Mouse (Mus musculus): ENCODE data around the gene Cnot6l. TPM values are rescaled to one million over a fixed set of nuclear protein-coding genes. Genes with fewer than 3 reads are reported as not detected.

Cnot6l gene
- polyA plus RNA-seq, 1 experiment from 2014 or later, result 15.5 TPM

DNA sequence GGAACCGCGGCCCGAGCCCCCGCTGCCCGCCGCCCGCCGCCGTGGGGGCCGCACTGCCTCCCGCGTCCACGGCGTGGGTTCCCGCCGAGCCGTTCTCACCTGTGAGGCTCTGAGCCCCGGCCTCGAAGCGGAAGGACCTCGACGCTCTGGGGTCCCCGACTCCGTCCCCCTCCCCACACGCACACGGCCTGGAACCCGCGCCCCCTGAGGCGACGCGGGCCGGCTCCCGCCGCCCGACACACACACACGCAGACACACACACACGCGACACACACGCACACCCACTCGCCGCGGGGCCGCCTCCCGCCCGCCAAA, 2.8 kb downstream of the Cnot6l start:
- WGBS, result under 1% methylated on average over 40 of the region's 45 CpGs
- peak overlapping the region; percentile 99 for H3K4me3 ChIP-seq
- peak overlapping the region; percentile 66 for H3K4me2 ChIP-seq
- H3K9ac ChIP-seq, result peak overlapping the region; percentile 98
- H3K9me3 ChIP-seq (replicated peaks), result no peaks in the 10 kb centered on the region
- no peaks in the 10 kb centered on the region for H3K36me3 ChIP-seq
- H3K27ac ChIP-seq, result peak overlapping the region; percentile 100
- no peak for ATAC-seq (replicated peaks; ENCODE audit: insufficient number of reproducible peaks, insufficient read depth, low FRiP score, low read depth)
- peaks cover 11% of the 10 kb centered on the region for H3K4me1 ChIP-seq (replicated peaks)
- no peaks in the 10 kb centered on the region for H3K27me3 ChIP-seq

DNA sequence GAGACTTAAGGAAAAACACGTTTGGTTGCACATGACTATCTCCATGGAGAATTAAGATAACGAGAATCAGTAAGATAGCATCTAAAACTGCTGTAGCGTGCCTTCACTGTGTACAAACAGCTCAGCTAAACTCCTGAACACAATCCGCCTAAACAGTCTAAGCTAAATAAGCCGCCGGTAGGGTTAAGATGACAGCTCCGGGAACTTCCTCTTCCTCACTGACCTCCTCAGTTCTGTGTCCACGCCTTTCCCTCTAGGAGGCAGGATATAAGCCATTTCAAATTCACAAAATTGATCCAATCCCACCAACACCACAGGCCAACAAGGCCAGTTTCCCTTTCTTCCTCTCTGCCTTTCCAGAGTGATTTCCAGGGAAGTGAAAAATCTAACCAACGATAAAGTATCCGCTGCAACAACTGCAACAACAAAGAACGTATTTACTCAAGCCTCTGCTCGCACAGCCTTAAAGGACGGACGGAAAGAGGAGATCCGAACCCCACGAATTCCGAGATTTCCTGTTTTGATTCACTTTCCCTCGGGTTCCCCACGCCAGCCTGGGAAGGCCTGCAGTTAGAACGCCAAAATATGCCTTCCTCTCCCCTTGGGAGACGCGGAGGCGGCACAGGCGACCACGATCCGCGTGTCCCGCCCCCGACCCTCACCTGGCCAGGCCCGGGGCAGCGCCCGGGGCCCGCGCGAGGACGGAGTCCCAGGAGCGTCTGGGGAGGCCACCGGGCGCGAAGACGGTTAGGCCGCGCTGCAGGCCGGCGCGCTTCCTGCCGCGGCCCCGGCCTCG, 3.3 kb downstream of the Cnot6l start:
- H3K4me2 ChIP-seq, result peak overlapping the region; percentile 66
- no peaks in the 10 kb centered on the region for H3K36me3 ChIP-seq
- H3K27ac ChIP-seq, result peak overlapping the region; percentile 100
- WGBS, result under 1% methylated on average over 39 of the region's 50 CpGs
- peak overlapping the region; percentile 98 for H3K9ac ChIP-seq
- H3K9me3 ChIP-seq (replicated peaks), result no peaks in the 10 kb centered on the region
- H3K4me3 ChIP-seq, result peak overlapping the region; percentile 99
- H3K4me1 ChIP-seq (replicated peaks), result peaks cover 11% of the 10 kb centered on the region
- ATAC-seq (replicated peaks; ENCODE audit: insufficient number of reproducible peaks, insufficient read depth, low FRiP score, low read depth), result no peak
- no peaks in the 10 kb centered on the region for H3K27me3 ChIP-seq

DNA sequence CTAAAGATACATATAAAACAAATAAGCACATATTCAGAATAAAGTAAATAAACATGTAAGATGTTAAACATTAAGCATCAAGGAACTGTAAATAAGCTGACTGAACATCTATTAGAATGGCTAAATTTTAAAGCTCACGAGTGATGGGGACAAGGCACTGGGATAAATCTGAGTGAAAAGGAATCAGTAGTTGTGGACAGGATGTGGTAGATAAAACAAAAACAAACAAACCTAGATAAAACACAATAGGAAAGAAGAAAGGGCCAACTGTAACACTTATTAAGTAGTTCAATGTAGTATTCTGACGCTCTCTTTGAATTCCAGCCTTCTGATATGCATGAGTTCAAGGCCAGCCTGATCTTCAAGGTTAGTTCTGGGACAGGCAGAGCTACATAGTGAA, 21.6 kb downstream of the Cnot6l start:
- Histone ChIP-seq H3K4me2 (no peak overlapping the region), H3K4me3 (no peak overlapping the region), H3K36me3 (no peaks in the 10 kb centered on the region), H3K27ac (no peak overlapping the region), H3K9me3 (replicated peaks) (no peaks in the 10 kb centered on the region), H3K27me3 (no peaks in the 10 kb centered on the region), H3K9ac (no peak overlapping the region), H3K4me1 (replicated peaks) (peaks cover 6% of the 10 kb centered on the region; the same call in 1 of the 2 replicates)
- ATAC-seq (replicated peaks; ENCODE audit: insufficient number of reproducible peaks, insufficient read depth, low FRiP score, low read depth), result no peak
- WGBS, result 66% methylated on average over 2 of the region's 2 CpGs

DNA sequence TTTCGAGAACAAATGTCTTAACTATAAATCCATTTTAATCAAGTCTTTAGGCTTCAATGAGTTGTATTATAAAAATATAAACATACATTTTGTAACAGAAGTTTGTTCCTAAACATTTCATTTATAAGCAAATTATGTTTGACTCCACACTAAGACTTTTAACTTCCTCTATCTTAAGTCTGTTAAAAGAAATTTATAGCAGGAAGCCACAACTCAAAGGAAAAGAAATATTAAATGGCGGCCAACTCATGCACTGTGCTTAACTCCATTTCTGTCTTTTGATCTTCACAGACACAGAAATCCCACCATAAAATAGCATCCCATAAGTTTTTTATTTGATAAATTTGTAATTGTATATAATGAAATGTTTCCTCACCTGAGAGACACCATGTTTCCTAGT, 33.3 kb downstream of the Cnot6l start:
- peaks cover 10% of the 10 kb centered on the region for H3K4me1 ChIP-seq (replicated peaks)
- H3K9ac ChIP-seq, result no peak overlapping the region
- no peak for ATAC-seq (replicated peaks; ENCODE audit: insufficient number of reproducible peaks, insufficient read depth, low FRiP score, low read depth)
- no peak overlapping the region for H3K4me3 ChIP-seq
- H3K4me2 ChIP-seq, result no peak overlapping the region
- peaks cover 4% of the 10 kb centered on the region for H3K36me3 ChIP-seq
- H3K27ac ChIP-seq, result no peak overlapping the region
- no peaks in the 10 kb centered on the region for H3K9me3 ChIP-seq (replicated peaks)
- no peaks in the 10 kb centered on the region for H3K27me3 ChIP-seq
- 92% methylated on average over 2 of the region's 2 CpGs for WGBS

DNA sequence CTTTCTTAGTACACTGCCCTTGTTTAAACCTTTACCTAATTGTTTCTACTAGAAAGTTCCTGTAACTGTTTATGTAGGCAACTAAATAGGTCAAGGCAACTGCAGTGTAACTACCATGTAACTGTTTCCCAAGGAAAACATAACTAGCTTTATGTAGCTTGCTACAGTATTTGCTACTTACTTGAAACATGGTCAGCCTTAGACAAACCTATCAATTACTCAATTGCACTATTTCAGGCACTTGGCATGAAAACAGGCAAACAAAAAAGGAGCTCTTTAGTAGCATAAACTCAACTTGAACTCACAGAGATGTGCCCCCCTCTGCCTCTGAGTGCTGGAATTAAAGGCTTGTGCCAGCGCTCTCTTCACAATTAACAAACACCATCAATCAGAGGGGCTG, 37.1 kb downstream of the Cnot6l start:
- Histone ChIP-seq H3K27me3 (no peaks in the 10 kb centered on the region), H3K4me2 (no peak overlapping the region), H3K4me3 (no peak overlapping the region), H3K36me3 (peaks cover 4% of the 10 kb centered on the region), H3K9ac (no peak overlapping the region), H3K9me3 (replicated peaks) (no peaks in the 10 kb centered on the region), H3K27ac (no peak overlapping the region), H3K4me1 (replicated peaks) (no peaks in the 10 kb centered on the region)
- whole genome bisulfite sequencing, result 93% methylated on average over 1 of the region's 1 CpGs
- no peak for ATAC-seq (replicated peaks; ENCODE audit: insufficient number of reproducible peaks, insufficient read depth, low FRiP score, low read depth)

DNA sequence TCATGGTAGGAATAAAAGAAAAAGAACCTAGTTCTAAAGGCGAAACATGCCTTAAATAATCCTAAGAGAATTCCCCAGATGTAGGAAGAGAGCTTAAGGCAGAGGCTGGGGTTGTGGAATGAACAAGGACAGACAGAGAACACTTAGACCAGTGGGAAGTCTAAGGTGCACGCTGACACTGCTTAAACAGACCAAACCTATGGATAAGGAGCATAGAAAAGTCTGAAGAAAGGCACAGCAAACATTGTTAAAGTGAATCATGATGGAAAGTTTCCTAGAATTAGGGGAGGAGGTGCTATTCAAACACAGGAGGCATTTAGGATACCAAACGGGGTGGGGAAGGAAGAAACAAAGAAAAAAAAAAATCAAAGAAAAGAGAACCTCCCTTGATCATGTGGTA, 49.0 kb downstream of the Cnot6l start:
- H3K27ac ChIP-seq, result no peak overlapping the region
- no peaks in the 10 kb centered on the region for H3K9me3 ChIP-seq (replicated peaks)
- H3K4me1 ChIP-seq (replicated peaks), result no peaks in the 10 kb centered on the region
- no peak overlapping the region for H3K4me3 ChIP-seq
- no peaks in the 10 kb centered on the region for H3K27me3 ChIP-seq
- no peak for ATAC-seq (replicated peaks; ENCODE audit: insufficient number of reproducible peaks, insufficient read depth, low FRiP score, low read depth)
- peaks cover 3% of the 10 kb centered on the region for H3K36me3 ChIP-seq
- WGBS, result 86% methylated on average over 3 of the region's 3 CpGs
- H3K9ac ChIP-seq, result no peak overlapping the region
- H3K4me2 ChIP-seq, result no peak overlapping the region

DNA sequence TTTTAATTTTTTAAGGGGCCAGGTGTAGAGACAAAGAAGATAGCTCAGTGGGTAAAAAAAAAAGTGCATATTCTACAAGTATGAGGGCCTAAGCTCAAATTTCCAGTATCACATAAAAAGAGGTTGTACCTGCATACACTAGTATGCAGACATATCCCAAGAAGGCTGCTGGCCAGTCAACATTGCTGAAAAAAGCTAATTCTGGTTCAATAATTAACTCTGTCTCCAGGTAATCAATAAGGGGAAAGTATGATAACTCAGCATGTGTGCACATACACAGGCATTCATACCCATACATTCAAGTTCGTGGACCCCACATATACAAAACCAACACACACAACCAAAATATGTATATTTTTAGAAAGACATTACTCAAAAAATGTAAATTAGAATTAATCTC, 59.3 kb downstream of the Cnot6l start:
- 97% methylated on average over 1 of the region's 1 CpGs for WGBS
- Histone ChIP-seq H3K4me2 (no peak overlapping the region), H3K27me3 (no peaks in the 10 kb centered on the region), H3K9me3 (replicated peaks) (no peaks in the 10 kb centered on the region), H3K36me3 (peaks cover 10% of the 10 kb centered on the region; the same call in 1 of the 2 replicates), H3K4me3 (no peak overlapping the region), H3K27ac (no peak overlapping the region), H3K9ac (no peak overlapping the region), H3K4me1 (replicated peaks) (no peaks in the 10 kb centered on the region)
- no peak for ATAC-seq (replicated peaks; ENCODE audit: insufficient number of reproducible peaks, insufficient read depth, low FRiP score, low read depth)

DNA sequence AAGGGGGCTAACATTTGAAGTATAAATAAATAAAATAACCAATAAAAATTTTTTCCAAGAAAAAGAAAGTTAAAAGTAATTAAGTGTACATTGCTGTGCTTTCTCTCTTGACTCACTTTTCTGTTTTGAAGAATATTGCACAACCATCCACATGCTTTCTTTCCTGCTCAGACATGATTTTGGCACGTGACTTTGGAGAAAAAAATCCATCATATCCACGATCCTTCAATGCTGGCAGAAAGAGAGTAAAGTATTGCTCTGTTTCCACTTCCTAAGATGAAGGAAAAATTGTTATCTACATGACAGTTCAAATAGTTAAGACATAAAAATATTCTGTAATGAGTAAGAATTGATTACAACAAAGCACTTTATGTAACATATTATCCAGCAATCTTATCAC, 72.5 kb downstream of the Cnot6l start:
- 90% methylated on average over 2 of the region's 2 CpGs for WGBS

DNA sequence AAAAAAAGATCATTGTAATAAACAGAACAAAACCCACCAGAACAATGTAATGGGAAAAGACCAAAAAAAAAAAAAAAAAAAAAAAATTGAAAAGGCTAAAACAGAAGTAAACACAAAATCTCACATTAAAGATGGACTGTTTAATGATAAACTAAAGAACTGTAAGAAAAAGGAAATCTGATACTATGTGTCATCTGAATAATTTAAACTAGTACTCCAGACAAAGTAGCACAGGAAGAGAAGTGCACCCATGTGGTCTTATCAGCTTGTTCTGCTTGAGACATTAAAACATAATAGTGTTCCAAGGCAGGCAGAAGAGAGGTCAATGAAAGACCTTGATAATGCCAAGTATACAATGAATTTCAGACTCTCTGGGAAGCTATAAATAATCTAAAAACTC, 78.6 kb downstream of the Cnot6l start:
- Histone ChIP-seq H3K36me3 (peaks cover 12% of the 10 kb centered on the region), H3K27ac (no peak overlapping the region), H3K9me3 (replicated peaks) (no peaks in the 10 kb centered on the region), H3K4me2 (no peak overlapping the region), H3K27me3 (no peaks in the 10 kb centered on the region), H3K4me1 (replicated peaks) (0 out of 2 replicates have a peak, but pooled peaks cover 2% of the 10 kb centered on the region), H3K4me3 (no peak overlapping the region), H3K9ac (no peak overlapping the region)
- ATAC-seq (replicated peaks; ENCODE audit: insufficient number of reproducible peaks, insufficient read depth, low FRiP score, low read depth), result no peak

More for the DNA sequence above, 72.5 kb downstream of the Cnot6l start:
- no peak overlapping the region for H3K9ac ChIP-seq
- no peak for ATAC-seq (replicated peaks; ENCODE audit: insufficient number of reproducible peaks, insufficient read depth, low FRiP score, low read depth)
- no peaks in the 10 kb centered on the region for H3K9me3 ChIP-seq (replicated peaks)
- no peaks in the 10 kb centered on the region for H3K4me1 ChIP-seq (replicated peaks)
- H3K4me3 ChIP-seq, result no peak overlapping the region
- H3K4me2 ChIP-seq, result no peak overlapping the region
- H3K27me3 ChIP-seq, result no peaks in the 10 kb centered on the region
- H3K36me3 ChIP-seq, result peaks cover 7% of the 10 kb centered on the region; the same call in 1 of the 2 replicates
- no peak overlapping the region for H3K27ac ChIP-seq

DNA sequence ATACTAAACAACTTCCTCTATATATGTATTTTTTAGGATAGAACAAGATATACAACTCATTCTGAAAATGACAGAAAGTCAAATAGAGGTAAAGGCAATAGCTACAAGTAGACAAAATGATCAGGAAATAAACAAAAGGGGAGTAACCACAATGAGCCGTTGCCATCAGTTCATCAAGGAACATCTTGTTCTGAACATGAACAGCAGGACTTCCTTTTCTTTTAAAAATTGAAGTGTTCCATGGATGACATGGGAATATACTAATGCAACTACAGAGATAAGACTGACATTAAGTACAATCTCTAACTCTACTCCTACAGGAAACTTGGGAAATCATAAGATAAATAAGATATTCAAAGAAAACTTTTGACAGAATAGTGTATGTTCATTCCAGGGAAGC, 84.9 kb downstream of the Cnot6l start:
- ATAC-seq (replicated peaks; ENCODE audit: insufficient number of reproducible peaks, insufficient read depth, low FRiP score, low read depth), result no peak
- H3K27me3 ChIP-seq, result no peaks in the 10 kb centered on the region
- WGBS, result 65% methylated on average over 1 of the region's 1 CpGs
- peaks cover 24% of the 10 kb centered on the region for H3K36me3 ChIP-seq
- H3K9ac ChIP-seq, result no peak overlapping the region
- H3K4me1 ChIP-seq (replicated peaks), result no peaks in the 10 kb centered on the region
- H3K4me2 ChIP-seq, result no peak overlapping the region
- no peak overlapping the region for H3K27ac ChIP-seq
- H3K4me3 ChIP-seq, result no peak overlapping the region
- no peaks in the 10 kb centered on the region for H3K9me3 ChIP-seq (replicated peaks)

DNA sequence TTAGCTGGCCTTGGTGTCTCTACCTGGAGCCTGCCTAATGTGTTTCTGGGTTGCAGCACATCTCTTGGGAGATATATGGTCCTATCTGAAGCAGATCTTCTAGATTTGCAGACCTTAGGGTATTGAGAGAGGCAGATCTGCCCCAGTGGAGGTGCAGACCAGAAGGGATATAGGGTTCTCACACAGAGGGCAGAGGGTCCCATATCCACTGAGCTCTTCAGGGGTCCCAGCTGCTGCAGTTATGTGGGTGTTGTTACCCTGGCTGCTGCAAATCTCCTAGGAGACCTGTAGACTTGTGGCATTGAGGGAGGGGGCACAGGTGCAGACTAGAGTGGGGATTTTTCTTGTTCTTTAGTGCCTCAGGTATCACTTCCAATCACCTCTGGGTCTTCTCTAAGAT, 98.4 kb downstream of the Cnot6l start:
- Histone ChIP-seq H3K36me3 (no peaks in the 10 kb centered on the region), H3K9me3 (replicated peaks) (no peaks in the 10 kb centered on the region), H3K27ac (no peak overlapping the region), H3K4me3 (no peak overlapping the region), H3K4me1 (replicated peaks) (no peaks in the 10 kb centered on the region), H3K9ac (no peak overlapping the region), H3K4me2 (no peak overlapping the region), H3K27me3 (no peaks in the 10 kb centered on the region)
- ATAC-seq (replicated peaks; ENCODE audit: insufficient number of reproducible peaks, insufficient read depth, low FRiP score, low read depth), result no peak

DNA sequence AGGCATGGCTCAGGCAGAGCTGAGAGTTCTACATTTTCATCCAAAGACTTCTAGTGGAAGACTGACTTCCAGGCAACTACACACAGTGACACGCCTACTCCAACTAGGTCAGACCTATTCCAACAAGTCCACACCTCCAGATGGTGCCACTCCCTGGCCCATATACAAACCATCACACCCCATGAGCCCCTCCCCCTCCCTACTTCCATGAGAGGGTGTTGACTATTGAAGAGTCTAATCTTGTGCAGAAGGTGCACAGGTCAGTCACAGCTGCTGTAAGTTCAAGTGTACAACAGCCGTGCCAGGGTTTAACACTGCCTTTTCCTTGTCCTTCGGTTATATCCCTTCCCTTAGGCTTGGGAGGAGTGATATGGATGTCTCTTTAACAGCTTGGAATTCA, 121.5 kb downstream of the Cnot6l start:
- 46% methylated on average over 3 of the region's 3 CpGs for WGBS
- no peak overlapping the region for H3K4me2 ChIP-seq
- ATAC-seq (replicated peaks; ENCODE audit: insufficient number of reproducible peaks, insufficient read depth, low FRiP score, low read depth), result 0 out of 2 replicates have a peak, but pooled peaks have one; percentile 7
- peaks cover 8% of the 10 kb centered on the region; the same call in 1 of the 2 replicates for H3K4me1 ChIP-seq (replicated peaks)
- no peaks in the 10 kb centered on the region for H3K9me3 ChIP-seq (replicated peaks)
- no peak overlapping the region for H3K27ac ChIP-seq
- no peaks in the 10 kb centered on the region for H3K27me3 ChIP-seq
- no peak overlapping the region for H3K9ac ChIP-seq
- H3K36me3 ChIP-seq, result no peaks in the 10 kb centered on the region
- no peak overlapping the region for H3K4me3 ChIP-seq
